Mouse (Mus musculus) layer of hippocampus, postnatal 25 days (tissue): ENCODE measurements around the gene Tspan2. TPM values are rescaled to one million over a fixed set of nuclear protein-coding genes. Genes with fewer than 3 reads are reported as not detected.

Source experiments
- DNase-seq, 2 experiments: peaks; one replicate each; pipeline ENCODE4 v3.0.0; 2022; ENCODE audit warnings: mixed read lengths in 2 of 2, low spot score in 1 of 2; ENCODE audit errors: extremely low spot score in 1 of 2
- total RNA-seq, 2 experiments: library from RNA; stranded (reverse); gene quantifications; 2 replicates each; pipeline ENCODE4 v1.2.3; 2021

Gene Tspan2
- total RNA-seq, 2 experiments from 2014 or later: 160 to 197 TPM

DNA sequence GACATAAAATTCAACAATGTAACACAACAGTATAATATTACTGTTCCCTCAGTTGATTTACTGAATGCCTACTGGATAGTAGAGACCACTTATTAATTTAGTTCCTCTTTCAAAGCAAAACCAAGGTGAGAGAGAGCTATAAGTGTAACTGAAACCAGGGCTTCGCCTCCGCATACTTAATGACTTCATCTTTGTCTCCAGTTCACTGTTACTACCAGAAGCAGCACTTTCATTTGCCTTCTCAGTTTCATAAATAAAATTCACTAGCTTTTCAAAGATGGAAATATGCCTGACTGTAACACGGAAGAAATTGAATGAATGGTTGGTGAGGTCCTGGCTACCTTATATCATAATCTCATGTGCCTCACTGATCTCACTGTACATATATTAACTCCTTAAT, 1.3 kb upstream of the Tspan2 start:
- DNase-seq: no peak

DNA sequence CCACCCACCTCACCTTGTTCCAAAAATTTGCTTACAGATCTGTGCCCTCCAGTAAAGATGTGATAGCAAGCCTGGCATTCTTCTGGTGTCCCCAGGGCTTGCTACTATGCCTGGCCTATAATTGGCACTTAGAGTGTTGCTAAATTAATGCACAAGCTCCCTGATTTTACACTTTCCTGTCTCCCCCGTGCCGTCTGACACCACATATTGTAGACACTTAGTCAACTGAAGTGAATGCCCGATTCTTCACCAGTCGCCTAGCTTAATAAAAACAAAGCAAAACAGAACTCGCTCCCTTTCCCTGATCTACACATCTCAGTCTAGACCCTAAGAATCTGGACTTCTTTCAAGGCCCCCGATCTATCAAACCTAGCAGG, 405 bp upstream of the Tspan2 start:
- DNase-seq: no peak

DNA sequence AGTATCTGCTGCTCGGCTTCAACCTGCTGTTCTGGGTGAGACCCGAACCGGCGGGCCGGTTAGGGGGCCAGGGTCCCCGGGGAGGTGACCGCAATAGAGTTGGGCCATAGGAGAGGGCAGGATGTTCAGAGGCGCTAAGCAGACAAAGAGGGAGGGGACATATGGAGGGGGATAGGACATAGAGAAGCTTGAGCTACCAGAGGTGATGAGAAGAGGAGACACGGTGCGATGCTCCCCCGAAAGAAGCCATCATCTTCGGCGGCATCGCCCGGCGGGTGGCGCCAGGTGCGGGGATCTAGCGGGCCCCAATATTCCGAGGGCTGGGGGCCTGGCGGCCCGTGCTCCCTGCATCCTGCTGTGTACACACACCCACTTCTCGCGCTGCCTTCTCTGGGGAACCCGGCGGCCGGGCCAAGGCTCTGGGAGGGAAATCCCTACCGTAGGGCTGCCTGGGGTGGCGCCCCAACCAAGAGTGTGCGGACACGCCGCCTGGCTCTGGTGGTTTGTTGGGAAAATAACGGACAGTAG, 766 bp downstream of the Tspan2 start:
- no peak for DNase-seq

DNA sequence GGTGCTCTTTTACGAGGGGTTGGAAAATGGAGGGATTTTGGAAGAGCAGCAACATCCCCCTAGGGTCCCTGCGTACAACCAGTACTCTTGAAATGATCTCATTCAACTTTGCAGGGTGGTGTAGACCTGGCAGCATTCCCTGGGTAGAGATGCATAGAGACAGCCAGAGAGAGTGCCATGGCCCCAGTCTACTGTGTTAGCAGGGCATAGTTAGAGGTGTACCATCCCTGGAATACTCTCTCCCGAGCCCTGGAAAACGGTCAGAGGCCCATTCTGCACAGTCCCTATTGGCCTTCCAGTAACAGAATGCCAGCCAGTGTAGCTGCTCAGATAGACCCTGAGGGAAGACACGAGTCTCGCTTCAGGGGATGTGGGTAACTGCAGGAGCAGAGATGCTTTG, 1.3 kb downstream of the Tspan2 start:
- DNase-seq: no peak

DNA sequence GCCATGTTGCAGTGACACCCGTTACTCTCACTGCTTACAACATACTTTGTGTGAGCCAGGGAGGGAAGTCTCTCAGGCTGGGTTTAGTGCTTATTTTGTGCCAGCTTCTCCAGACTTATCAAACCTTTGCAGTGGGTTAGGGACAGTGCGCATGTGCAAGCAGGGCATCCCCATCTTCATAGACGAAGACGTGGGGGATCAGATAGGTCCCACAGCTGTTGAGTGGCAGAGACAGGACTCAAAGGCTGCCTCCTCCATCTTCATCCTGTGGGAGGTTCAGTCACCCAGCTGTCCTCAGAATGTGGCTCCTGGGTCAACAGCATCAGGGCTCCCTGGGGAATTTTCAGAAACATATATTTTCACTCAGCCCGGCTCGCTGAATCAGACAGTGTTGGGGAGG, 2.1 kb downstream of the Tspan2 start:
- no peak for DNase-seq

DNA sequence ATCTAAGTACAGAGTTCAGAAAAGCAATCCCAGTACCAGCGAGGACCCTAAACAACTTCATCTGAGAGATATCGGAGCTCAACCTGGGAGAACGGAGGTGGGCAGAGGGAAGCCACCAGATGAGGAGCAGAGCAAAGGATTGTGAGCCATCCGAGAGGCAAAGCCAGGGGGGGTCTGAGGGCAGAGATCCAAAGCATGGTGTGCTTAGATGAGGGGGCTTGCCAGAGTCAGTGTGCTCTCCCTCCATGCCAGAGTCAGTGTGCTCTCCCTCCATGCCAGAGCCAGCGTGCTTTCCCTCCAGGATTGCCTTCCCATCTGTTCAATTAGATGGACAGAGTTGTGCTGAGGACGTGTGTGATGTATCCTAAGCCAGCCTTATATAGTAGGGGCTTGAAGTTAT, 2.8 kb downstream of the Tspan2 start:
- DNase-seq: no peak

DNA sequence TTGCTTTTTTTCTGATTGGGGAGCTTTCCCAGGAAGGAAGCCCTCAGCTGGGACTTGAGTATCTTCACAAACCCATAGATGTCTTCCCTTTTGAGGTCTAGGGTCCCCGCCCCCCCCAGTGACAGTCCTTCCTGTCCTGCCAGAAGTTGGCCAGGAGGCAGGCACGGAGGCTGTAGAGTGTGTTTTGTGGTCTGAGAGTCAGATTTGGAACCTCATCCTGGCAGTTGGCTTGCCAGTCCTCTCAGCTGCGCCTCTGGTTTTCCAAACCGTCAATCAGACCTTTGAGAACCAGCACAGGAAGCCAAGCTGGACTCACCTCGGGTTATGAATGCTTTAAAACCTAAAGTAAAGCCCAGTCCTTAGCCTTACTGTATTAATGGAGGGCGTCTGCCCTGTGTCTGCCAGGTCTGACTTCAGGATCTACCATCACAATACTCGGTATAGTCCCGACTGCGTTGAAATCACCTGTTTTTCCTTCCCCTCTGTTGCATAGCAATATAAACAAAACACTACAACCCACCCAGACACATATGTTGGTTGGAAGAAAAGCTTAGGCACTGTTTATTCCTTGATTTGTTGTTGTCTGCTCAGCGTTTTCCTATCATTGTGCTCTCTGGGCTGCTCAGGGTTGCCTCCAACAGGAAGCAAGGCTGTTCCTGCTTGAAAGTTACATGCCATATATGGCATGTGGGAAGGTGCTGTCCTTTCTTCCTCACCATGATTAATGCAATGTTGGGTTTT, 4.0 kb downstream of the Tspan2 start:
- no peak for DNase-seq

DNA sequence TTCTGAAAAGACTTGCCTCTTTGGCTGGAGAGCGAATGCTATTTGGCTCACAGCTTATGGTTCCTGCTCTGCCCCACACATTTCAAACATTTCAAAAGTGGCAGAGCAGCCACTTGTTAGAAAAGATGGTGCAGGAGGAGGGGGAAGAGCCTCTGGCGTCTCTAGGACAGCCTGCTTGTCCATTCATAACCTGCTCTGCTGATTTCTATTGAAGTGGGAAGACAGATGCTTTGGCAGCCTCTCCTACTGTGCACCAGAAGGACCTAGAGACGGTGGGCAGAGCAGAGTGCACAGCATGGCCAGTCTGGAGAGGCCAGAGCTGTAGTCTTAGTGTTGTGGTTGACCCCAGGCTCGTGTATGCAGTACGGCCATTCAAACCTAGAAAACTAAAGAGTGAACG, 4.6 kb downstream of the Tspan2 start:
- DNase-seq: no peak

DNA sequence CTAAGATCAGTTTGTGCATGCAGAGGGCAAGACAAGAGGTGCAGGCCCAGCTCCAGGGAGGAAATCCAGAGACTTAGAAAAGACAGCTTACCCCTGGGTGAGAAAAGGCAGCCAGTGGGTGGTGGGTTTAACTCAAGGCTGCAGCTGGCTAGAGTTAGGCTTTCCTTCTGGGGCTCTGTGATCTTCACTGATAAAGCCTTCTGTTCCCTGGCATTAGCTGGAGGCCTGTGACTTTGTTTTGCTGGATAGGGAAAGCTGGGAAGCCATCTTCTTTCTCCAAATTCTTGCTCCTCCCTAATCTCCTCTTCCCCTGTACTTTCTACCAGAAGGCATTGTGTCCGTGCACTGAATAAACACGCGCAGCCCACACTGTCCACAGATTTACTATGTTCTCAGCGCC, 8.4 kb downstream of the Tspan2 start:
- no peak for DNase-seq

DNA sequence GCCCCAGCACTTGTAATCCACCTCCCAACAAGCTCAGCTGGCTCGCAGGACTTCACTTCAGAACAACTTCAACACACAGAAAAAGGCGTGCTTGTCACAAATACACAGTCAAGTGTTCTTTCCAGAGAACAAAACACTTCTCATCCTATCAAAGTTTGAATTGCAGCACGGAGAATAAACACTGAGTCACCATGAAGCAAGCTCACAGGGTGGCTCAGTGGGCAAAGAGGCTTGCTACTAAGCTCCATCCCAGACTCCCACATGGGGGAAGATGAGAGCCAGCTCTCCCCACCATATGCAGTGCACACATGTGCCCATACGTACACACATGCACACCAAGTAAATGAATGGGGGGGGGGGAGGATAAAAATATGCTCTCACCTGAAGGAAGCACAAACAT, 8.9 kb downstream of the Tspan2 start:
- no peak for DNase-seq

DNA sequence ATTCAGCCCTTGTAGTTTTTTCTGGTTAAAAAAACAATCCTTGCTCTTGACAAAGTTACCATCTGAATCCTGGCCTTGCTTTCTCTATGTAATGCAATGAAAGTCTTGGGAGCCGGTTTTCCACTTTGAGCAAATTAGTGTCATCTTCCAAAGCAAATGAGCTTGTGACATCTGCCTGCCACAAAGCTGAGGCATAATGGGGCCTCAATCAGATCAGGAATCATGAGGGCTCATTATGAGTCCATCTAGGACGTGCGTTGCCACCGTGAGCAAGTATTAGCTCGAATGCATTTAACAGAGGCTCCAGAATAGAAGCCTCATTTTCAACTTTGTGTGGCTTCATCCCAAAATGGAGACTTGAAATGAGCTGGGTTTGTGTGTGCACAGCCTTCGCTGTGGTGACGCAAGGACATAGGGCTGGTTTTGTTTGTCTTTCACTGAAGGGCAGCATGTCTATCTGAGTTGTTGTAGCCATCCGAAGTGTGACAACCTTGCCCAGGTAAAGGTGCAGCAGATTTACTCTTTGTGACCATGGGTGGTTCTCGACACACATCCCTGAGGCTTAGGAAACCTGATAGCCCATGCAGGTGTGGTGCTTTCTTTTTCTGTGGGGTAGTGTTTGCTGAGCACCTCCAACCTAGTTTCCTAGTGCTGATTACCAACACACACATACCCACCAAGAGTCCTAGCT, 9.6 kb downstream of the Tspan2 start:
- DNase-seq: no peak

DNA sequence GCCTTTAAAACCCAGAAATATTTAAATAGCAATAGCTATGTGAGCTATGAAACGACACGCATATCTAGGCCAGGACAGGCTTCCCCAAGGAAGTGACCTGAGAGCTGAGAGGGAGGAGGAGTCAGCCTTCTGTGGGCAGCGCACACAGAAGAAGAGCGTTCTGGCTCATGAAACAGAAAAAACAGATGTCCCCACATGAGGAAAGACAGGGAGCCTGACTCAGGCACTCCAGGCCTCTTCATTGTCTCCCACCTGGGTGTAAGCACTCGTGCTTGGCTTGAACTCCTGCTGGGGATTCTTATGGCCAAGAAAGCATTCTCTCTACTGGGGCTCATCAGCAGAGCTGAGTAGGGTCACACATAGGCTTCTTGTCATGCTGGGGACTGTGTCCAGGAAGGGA, 10.3 kb downstream of the Tspan2 start:
- no peak for DNase-seq

DNA sequence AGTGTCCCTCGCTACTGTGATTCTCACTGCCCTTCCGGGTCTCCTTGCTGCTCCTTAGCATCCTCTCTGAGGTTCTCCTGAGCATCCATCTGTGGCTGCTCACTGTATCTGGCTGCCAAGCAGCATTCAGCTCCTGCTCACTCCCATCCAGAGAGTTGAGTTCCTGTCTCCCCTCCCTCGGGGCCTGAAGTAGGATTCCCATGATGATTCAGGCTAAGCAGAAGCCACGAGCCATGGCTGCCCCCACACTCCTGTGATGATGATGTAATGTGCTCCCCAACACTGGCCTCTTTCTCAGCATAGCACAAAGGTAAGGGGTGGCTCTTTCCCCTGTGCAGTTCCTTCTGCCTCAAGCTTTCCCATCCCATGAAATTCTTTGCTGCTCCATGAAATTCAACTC, 11.8 kb downstream of the Tspan2 start:
- DNase-seq: no peak

DNA sequence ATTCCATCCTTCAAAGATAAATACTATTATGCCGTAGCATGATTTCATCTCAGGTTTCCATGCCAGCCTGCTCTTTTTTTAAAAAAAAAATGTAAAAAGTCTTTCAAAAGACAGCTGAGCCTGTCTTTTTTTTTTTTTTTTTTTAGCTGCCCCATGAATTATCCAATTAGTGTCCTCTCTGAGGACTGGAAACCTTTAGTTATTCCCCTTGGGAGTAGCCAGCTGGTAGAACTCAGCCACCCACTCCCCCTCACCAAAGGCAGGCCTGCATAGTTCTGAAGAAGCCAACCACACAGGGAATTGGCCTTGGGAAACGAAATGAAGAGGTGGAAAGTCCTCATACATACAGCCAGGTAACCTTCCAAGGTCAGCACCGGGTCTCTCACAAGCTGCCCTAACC, 13.7 kb downstream of the Tspan2 start:
- DNase-seq: no peak

DNA sequence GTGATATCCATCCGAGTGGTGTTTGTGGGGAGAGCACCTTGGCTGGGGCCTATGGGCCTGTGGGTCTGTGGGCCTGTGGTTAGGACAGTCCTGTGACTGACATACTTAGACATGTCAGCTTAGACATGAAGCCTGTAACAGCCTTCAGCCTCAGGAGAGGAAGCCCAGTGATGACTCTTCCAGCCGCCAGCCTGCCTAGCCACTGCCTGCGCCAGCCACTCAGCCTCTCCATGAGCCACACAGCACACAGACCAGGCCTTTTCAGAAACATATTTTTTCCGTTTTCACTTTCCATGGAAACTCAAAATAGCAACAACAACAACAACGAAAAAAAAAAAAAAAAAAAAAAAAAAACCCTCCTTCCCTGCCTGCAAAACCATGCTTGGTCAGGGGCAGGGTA, 14.4 kb downstream of the Tspan2 start:
- no peak for DNase-seq

DNA sequence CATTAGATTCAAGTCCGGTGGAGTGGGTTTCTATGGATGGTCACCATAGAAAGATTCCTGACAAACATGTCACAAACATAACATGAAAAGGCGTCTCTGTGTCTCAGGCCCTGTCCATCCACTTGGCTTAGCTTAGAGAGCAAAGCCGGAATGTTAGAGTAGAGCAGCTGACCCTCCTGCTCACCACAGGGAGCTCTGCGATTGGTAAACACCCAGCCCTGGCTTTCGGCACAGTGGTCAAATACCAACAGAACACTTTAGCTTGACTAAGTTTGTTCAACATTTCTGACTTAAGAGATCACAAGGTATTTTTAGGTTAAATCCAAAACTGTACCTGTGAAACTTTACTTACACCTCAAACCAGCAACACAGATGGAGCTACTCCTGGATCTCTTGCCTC, 16.8 kb downstream of the Tspan2 start:
- no peak for DNase-seq

DNA sequence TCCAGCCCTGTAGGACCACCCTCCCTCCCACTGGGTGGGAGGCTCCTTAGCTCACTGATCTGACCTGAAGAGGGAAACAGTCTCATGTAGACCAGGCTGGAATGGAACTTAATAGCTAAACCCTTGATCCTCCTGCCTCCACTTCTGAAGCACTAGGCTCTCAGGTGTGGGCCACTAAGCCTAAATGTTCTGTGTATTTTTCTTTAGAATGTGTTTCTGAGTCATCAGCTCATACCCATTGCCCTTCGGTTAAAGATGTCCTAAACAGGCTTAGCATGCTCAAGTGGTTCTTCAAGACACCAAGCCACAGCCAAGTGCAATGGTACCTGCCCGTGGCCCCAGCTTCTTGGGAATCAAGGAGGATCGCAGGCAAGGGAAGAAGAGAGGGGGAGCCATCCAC, 17.2 kb downstream of the Tspan2 start:
- no peak for DNase-seq

DNA sequence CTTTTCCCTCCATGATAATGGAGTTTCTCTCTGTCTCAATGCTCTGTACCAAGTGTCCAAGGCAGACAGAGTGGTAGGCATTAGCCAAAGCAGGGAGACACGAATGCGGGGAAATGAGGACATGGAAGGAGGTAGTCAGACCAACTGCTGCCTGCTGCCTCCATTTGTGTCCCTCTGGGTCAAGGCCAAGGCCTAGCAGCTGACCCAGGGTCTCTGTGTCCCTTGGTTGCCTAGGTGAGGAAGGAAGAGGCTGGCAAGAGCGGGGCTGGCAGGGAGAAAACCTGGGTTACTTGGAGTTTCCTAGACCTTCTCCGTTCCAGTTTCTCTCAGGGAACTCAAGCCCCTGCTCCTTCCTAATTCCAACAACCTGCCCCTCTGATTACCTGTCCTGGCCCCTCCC, 17.7 kb downstream of the Tspan2 start:
- DNase-seq: no peak

DNA sequence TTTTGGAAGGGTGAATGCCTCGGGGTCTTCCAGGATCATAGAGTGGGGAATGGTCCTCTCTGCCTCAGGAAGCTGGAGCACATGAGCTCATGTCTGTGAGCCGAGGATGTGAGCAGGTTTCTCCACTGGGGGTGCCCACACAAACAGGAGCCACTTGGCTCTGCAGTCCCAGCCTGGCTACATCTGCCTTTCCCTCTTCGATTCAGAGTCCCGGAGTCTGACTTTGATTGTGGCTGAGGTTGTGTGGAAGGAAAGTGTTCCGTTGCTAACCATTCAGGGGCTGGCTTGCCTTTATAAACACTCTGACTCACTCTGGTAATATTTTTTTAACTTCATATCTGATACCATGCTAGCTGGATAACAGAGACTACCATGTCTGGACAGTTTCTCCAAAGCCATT, 18.1 kb downstream of the Tspan2 start:
- no peak for DNase-seq

DNA sequence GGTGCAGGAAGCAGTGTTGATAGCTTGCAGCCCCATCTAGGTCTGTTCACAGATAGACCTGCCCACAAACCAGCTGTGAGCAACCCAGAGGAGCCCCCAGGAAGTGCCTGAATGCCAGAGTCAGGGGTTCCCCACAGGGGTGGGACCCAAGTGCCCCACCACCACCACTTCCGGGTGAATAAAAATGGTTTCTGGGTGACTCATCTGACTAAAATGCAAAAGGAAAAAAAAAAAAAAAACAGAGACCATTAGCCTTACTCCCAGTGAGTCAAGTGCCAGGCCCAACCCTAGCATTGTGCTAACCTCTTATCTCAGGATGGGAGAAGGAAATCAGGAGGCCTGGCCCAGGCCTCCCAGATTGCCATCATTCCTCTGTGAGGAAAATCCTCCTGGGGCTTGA, 21.5 kb downstream of the Tspan2 start:
- DNase-seq: no peak

DNA sequence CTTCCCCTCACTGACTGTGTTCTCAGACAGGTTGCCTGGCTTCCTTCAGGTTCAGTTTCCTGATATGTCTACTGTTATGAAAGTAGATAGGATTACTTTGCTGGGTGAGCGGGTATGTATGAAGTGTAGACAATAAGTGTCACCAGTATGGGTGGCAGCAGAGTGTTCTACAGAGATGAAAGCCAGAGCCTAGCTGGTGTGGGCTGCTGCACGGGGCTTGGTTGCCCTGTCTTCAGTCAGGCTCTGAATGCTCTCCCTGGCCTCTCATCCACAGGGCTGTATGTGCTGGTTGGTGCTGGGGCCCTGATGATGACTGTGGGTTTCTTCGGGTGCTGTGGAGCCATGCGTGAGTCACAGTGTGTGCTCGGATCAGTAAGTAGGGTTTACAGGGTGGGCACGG, 22.7 kb downstream of the Tspan2 start:
- DNase-seq: no peak

DNA sequence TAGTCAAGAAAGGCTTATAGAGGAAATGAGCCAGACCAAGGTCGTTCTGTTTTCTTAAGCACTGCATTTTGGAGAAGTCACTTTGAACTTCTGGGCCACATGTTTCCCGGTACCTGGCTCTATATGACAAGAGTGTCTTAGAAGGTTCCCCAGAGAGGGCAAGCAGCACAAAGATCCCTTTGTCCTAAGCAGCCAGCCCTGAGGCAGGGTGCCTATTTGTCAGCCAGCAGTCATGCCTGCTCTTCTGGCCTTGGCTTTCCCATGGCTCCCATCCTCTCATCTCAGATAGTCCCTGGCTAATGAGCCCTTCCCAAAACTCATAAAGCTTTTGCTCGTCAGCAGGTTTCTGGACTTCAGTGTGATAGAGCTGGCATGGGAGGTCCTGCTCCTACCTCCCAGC, 25.9 kb downstream of the Tspan2 start:
- DNase-seq: no peak
